Mouse (Mus musculus) testis, postnatal 14 days (tissue): Measurements from ENCODE around the gene Eri3.

Experiments
- DNase-seq: peaks from one replicate; pipeline ENCODE4 v3.0.0; 2021; ENCODE audit warnings: low spot score

Gene Eri3

GRCm38 (mm10) chr4:117577579-117577978, 27.4 kb downstream of the Eri3 start:
- DNase-seq = no peak

GRCm38 (mm10) chr4:117581626-117582025, 31.5 kb downstream of the Eri3 start:
- DNase-seq = no peak

GRCm38 (mm10) chr4:117585995-117586394, 35.8 kb downstream of the Eri3 start:
- no peak for DNase-seq

- DNase-seq = no peak
Measured at GRCm38 (mm10) chr4:117587447-117587846, 37.3 kb downstream of the Eri3 start.

GRCm38 (mm10) chr4:117589081-117589660, 39.0 kb downstream of the Eri3 start:
- DNase-seq = no peak

- no peak for DNase-seq
Measured at GRCm38 (mm10) chr4:117590781-117591180, 40.6 kb downstream of the Eri3 start.

- no peak for DNase-seq
Measured at GRCm38 (mm10) chr4:117592206-117592605, 42.0 kb downstream of the Eri3 start.

GRCm38 (mm10) chr4:117595293-117595692, 45.1 kb downstream of the Eri3 start:
- DNase-seq = no peak

- no peak for DNase-seq
Measured at GRCm38 (mm10) chr4:117599986-117600565, 49.9 kb downstream of the Eri3 start.

- DNase-seq = no peak
Measured at GRCm38 (mm10) chr4:117601338-117601776, 51.2 kb downstream of the Eri3 start.

- no peak for DNase-seq
Measured at GRCm38 (mm10) chr4:117605099-117605953, 55.2 kb downstream of the Eri3 start.

GRCm38 (mm10) chr4:117605954-117606227, 55.7 kb downstream of the Eri3 start:
- no peak for DNase-seq

- DNase-seq = no peak
Measured at GRCm38 (mm10) chr4:117606831-117607610, 56.9 kb downstream of the Eri3 start.

- DNase-seq = no peak
Measured at GRCm38 (mm10) chr4:117608265-117608664, 58.1 kb downstream of the Eri3 start.

- no peak for DNase-seq
Measured at GRCm38 (mm10) chr4:117609371-117610039, 59.3 kb downstream of the Eri3 start.

GRCm38 (mm10) chr4:117611385-117611784, 61.2 kb downstream of the Eri3 start:
- DNase-seq = no peak

GRCm38 (mm10) chr4:117611814-117612213, 61.6 kb downstream of the Eri3 start:
- DNase-seq = no peak

GRCm38 (mm10) chr4:117612713-117613112, 62.5 kb downstream of the Eri3 start:
- no peak for DNase-seq

GRCm38 (mm10) chr4:117613153-117613773, 63.1 kb downstream of the Eri3 start:
- no peak for DNase-seq

GRCm38 (mm10) chr4:117616600-117616999, 66.4 kb downstream of the Eri3 start:
- DNase-seq = no peak

- no peak for DNase-seq
Measured at GRCm38 (mm10) chr4:117622270-117622669, 72.1 kb downstream of the Eri3 start.

GRCm38 (mm10) chr4:117623025-117623424, 72.9 kb downstream of the Eri3 start:
- no peak for DNase-seq
